Mouse (Mus musculus): ENCODE results near the gene Syt1.

Gene Syt1

DNA sequence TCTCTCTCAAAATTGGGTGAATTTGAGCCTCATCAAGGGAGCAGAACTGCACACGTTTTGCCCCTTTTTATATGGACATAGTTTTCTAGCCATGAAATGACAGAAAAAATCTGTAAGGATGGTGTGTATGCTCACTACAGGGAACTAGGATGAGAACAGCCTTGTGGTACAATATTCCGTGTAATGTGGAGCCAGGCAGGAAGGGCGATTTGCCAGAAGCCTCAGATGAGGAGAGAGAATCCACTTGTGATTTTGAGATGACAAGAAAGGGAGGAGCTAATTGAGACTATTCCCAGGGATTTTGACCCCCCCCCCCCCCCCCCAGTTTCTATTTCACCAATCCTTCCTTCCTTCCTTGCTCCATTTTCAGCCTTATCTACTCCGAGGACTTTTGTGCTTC is 431.4 kb downstream of the Syt1 start:
- no peak for DNase-seq (ENCODE audit: low spot score in 2 of 2)

- no peak for DNase-seq (ENCODE audit: low spot score in 2 of 2)
Measured at GRCm38 (mm10) chr10:108577611-108578010, 433.2 kb downstream of the Syt1 start.

- no peak for DNase-seq (ENCODE audit: low spot score in 2 of 2)
Measured at GRCm38 (mm10) chr10:108572764-108573163, 438.0 kb downstream of the Syt1 start.

DNA sequence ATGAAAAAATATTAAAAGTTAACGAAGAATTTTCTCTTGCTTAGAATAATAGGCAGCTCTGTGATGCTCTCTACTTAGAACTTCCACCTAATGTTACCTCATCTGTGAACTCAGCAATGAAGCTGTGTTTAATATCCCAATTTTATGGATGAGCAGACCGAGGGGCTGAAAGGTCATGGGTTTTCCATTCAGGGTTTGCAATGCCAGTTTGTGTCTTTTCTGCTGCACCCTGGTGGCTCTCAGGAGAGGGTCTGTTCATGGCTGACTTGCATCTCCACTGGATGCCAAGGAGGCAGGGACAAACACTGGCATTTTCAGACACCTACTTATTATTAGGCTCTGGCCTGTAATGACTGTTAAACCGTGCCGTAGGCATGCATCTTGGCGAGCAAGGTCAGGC is 439.7 kb downstream of the Syt1 start:
- no peak for DNase-seq (ENCODE audit: low spot score in 2 of 2)

GRCm38 (mm10) chr10:108569568-108570139 is 441.1 kb downstream of the Syt1 start:
- no peak for DNase-seq (ENCODE audit: low spot score in 2 of 2)

DNA sequence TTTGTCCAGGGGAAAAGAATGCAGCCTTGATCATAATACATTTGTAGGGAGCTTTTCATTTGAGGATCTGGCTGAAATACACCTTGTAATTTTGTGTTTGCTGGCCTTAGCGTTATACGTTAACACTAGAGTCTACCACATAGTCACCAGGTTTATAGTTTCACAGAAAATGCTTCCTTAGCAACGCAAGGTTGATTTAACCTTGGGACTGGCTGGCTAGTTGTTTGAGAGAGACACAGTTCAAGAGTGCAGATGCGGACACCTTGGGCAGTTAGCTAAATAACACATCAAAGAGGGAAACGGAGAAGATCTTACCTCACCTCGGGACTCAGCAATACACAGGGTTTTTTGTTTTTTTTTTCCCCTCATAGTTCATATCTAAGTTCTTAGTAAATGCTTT is 441.9 kb downstream of the Syt1 start:
- no peak for DNase-seq (ENCODE audit: low spot score in 2 of 2)

DNA sequence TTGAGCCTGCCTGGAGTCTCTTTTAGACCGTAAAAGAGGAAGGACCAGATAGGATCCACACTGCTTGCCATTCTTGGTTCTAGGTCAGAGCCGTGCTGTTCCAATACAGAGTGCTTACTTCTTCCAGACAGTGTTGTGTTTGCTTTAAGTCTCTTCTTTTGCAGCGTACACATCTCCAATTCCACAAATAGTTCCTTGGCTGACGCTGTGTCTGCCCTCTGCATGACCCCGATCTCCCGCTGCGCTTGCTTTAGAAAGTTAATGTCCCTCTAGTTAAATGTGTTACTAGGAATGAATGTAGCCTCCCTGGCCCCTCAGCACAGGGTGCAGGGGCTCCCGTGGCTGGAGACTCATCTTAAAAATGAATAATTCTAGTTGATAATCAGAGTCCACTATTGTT is 442.6 kb downstream of the Syt1 start:
- DNase-seq (ENCODE audit: low spot score in 2 of 2): no peak

GRCm38 (mm10) chr10:108567456-108567855 is 443.3 kb downstream of the Syt1 start:
- no peak for DNase-seq (ENCODE audit: low spot score in 2 of 2)

GRCm38 (mm10) chr10:108559607-108559908 is 451.2 kb downstream of the Syt1 start:
- no peak for DNase-seq (ENCODE audit: low spot score in 2 of 2)

DNA sequence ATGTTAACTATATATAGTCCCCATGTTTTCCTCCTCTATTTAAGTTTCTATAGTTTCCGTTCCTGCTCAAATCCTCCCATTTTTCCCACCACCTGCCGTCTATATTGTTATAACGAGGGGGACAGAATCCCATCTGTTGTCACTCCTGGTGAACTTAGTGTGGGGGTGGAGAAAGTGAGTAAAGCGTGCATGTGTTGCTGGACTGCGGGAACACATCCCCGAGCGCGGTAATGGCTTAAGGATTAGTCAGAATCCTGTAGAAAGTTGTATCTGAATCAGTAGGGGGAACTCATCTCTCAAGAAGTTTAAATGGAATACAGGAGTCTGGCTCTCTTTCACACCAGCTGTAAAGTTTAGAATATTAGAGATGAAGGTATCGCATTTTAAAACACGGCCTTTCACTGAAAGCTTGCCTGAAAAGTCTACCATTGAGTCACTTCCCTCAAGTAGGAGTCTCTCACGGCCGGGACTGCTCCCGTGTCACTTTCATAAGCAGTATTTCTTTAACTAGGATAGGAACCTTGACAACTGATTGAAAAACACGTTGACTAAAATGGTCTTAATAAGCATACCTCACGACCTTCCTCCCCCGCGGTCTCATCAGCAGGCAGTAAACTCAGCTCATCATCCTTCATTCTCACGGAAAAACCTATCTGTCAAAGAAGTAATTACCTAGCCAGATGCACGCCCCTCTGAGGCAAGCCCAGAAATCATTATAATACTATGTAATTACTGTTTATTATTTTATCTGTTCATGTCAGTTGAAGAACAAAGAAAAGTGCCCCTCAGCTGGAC is 451.8 kb downstream of the Syt1 start:
- DNase-seq (ENCODE audit: low spot score in 2 of 2): no peak

- DNase-seq (ENCODE audit: low spot score in 2 of 2): no peak
Measured at GRCm38 (mm10) chr10:108552544-108552943, 458.2 kb downstream of the Syt1 start.

GRCm38 (mm10) chr10:108545715-108546114 is 465.1 kb downstream of the Syt1 start:
- no peak for DNase-seq (ENCODE audit: low spot score in 2 of 2)

DNA sequence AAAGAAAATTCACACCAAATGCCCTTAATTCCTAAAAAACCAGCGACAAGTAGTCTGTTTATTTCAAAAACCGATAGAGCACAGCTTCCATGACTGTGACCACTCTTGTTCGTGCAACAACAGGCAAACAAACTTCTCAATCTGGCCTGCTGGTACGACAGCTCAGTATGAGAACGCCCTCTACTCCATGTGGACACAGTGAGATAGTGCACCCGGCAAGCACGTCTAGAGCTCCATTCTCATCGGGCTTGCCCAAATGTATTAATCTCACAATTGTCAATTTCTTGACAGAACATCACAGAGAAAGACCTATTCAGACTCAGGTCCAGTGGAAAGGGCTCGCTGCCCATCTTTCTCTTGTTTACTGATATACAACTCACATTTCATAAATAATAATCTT is 469.2 kb downstream of the Syt1 start:
- no peak for DNase-seq (ENCODE audit: low spot score in 2 of 2)

DNA sequence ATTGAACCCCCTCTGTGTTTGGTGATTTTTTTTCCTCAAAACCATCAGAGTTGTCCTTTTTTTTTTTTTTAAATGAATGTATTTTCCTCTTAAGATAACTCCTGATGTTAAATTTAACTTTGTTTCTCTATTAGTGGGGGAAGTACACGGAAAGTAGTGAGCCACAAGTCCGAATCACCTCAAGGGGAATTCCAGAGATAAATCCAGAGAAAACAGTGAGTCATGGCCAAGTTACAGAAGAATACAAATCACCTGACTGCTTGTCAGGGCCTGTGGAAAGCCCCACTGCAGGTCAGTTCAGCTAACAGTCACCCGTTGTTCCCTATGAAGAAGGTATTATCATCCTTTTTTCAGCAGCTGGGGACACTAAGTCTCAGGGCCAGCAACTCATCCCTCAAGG is 472.2 kb downstream of the Syt1 start:
- no peak for DNase-seq (ENCODE audit: low spot score in 2 of 2)

GRCm38 (mm10) chr10:108537641-108538040 is 473.1 kb downstream of the Syt1 start:
- DNase-seq (ENCODE audit: low spot score in 2 of 2): no peak

DNA sequence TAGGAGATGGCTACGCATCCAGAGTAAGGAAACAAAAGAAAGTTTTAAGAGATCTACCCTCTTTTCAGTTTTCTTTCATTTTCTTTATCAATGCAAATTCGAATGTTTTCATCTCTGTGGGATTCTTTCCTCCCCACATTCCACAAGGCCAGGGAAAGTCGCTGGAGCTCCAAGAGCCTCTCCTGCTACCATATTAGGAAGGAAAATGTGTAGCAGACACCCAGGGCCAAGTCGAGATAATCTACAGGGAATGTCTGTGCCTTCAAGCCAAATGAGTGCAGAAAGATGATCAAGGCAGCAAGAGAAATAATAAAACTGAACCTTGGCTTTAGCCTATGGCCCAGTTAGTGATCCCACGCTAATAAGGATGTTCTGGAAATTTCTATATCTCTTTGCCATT is 474.9 kb downstream of the Syt1 start:
- DNase-seq (ENCODE audit: low spot score in 2 of 2): no peak

DNA sequence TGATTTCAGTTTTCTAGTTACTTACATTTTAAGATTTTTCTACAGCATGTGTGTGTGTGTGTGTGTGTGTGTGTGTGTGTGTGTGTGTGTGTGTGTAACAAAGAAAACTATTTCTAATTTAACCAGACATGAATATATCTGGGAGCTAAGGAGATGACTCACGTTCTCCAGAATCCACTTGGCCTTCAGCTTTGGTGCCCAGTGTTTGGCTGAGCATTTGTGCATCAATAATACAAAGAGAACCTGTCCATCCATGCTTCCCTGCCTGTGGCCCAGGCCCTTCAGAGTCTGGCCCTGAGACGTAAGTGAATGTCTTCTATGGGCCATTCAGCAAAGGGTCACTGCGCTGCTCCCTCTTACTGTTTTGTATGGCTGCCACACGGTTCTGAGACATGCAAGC is 476.7 kb downstream of the Syt1 start:
- no peak for DNase-seq (ENCODE audit: low spot score in 2 of 2)

GRCm38 (mm10) chr10:108532916-108533315 is 477.9 kb downstream of the Syt1 start:
- DNase-seq (ENCODE audit: low spot score in 2 of 2): no peak

DNA sequence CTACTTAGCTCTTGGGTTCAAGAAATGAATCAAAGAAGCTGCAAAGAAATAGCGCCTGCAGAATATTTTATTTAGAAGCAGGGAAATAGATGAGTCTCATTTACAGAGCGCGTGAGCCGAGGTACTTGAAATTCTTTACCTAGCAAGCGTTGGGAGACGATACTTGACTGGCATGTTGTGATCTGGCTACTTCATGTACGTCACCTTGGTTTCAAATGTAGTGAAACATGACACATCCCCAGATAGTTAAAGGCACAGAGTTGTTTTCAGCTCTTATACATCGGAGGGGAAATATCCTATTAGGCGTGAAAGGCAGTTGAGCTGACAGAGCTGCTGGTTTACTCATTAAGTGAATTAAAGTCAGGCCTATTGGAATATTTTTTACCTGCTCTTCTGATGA is 478.5 kb downstream of the Syt1 start:
- DNase-seq (ENCODE audit: low spot score in 2 of 2): no peak

GRCm38 (mm10) chr10:108531641-108532040 is 479.1 kb downstream of the Syt1 start:
- DNase-seq (ENCODE audit: low spot score in 2 of 2): no peak

- DNase-seq (ENCODE audit: low spot score in 2 of 2): no peak
Measured at GRCm38 (mm10) chr10:108531111-108531510, 479.7 kb downstream of the Syt1 start.

- no peak for DNase-seq (ENCODE audit: low spot score in 2 of 2)
Measured at GRCm38 (mm10) chr10:108528338-108528737, 482.4 kb downstream of the Syt1 start.

GRCm38 (mm10) chr10:108525506-108525905 is 485.3 kb downstream of the Syt1 start:
- no peak for DNase-seq (ENCODE audit: low spot score in 2 of 2)

All from spleen, postnatal 10 days (tissue).